Mouse (Mus musculus): Measurements from ENCODE around the gene Ugt3a2.

DNA sequence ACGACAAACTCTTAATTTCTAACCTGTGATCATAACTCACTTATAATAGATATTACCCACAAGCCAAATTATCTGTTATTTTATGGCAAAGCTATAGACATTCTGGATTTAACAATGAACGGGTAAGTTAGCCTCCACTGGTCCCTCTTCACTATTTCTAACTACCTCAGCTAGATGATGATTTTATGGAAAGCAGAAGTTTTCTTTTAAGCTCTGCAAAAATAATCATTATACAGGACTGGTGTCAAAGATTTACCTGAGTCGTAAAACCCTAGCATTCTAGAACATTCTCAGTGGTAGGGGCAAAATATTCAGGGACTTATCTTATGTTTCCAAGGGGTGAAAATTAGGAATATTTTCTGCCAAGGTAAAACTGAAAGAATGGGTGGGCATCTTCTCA is 1.3 kb downstream of the Ugt3a2 start:
- no peak for TF ChIP-seq POLR2A (IDR thresholded peaks at IDR 0.05; ENCODE audit: control insufficient read depth in 1 of 2, insufficient read depth in 1 of 2, low read depth in 1 of 2, low read length in 2 of 2, poor library complexity in 1 of 2)
- TF ChIP-seq TCF12 (IDR thresholded peaks at IDR 0.05; ENCODE audit: low read depth, low read length), result no peak
- TF ChIP-seq E2F4 (IDR thresholded peaks at IDR 0.05; ENCODE audit: borderline replicate concordance, low read depth, low read length), result no peak
- TF ChIP-seq CTCF (IDR thresholded peaks at IDR 0.05 in 2 of 3, conservative IDR thresholded peaks at IDR 0.05 in 1 of 3; ENCODE audit: control insufficient read depth in 1 of 3, insufficient read depth in 1 of 3, low read depth in 2 of 3, low read length in 3 of 3, poor library complexity in 1 of 3, severe bottlenecking in 1 of 3), result no peak
- no peak for TF ChIP-seq RAD21 (IDR thresholded peaks at IDR 0.05; ENCODE audit: low read depth, low read length)
- no peak for TF ChIP-seq MAX (IDR thresholded peaks at IDR 0.05; ENCODE audit: low read length)
- TF ChIP-seq MXI1 (IDR thresholded peaks at IDR 0.05; ENCODE audit: low read depth, low read length), result no peak
- TF ChIP-seq MAZ (IDR thresholded peaks at IDR 0.05; ENCODE audit: low read depth, low read length), result no peak
- TF ChIP-seq USF2 (IDR thresholded peaks at IDR 0.05; ENCODE audit: borderline replicate concordance in 1 of 2, insufficient read depth in 1 of 2, low read depth in 1 of 2, low read length in 2 of 2), result no peak
- TF ChIP-seq BHLHE40 (IDR thresholded peaks at IDR 0.05; ENCODE audit: borderline replicate concordance, low read depth, low read length), result no peak
- no peak for TF ChIP-seq EP300 (IDR thresholded peaks at IDR 0.05; ENCODE audit: low read depth in 1 of 2, low read length in 2 of 2)
